Mouse (Mus musculus) cerebellum, adult (tissue): Measurements from ENCODE around the gene Cth.
"Not testable (repeated sequence)": the region's sequence is repeated elsewhere in the genome, so short reads cannot be mapped to it uniquely, and the experiment has no call there.

ENCODE experiments used
- ATAC-seq: cut with Nextera tagmentation; 2 replicates; pipeline ENCODE4 v1.9.2; 2017; ENCODE audit warnings: mild to moderate bottlenecking, moderate library complexity, mixed read lengths; ENCODE audit not compliant: insufficient number of reproducible peaks, low FRiP score, low TSS enrichment

Cth gene

GRCm38 (mm10) chr3:157924692-157925328 lies at the start of gene Cth:
TSS of gene Cth (minus strand) at chr3:157925077.
- ATAC-seq: peak; percentile 98

- no peak for ATAC-seq
These were observed 48.4 kb upstream of the Cth start for GRCm38 (mm10) chr3:157973236-157973635.

GRCm38 (mm10) chr3:157971151-157971550 lies 46.3 kb upstream of the Cth start:
- no peak for ATAC-seq

DNA sequence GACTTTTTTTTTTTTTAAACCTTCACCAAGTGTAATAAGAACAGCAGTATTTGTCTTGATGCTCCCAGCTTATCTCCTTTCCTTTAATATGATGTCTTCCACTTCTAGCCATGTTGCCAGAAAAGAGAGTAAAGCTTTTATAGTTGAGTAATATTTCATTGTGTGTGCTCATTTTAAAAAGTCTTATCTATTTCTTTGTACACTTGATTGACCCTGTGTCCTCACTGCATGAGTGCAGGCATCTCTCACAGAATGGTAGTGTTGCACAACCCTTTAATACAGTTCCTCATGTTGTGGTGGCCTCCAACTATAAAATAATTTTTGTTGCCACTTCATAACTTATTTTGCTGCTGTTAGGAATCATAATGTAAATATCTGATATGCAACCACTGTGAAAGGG lies 32.4 kb upstream of the Cth start:
- no peak for ATAC-seq

DNA sequence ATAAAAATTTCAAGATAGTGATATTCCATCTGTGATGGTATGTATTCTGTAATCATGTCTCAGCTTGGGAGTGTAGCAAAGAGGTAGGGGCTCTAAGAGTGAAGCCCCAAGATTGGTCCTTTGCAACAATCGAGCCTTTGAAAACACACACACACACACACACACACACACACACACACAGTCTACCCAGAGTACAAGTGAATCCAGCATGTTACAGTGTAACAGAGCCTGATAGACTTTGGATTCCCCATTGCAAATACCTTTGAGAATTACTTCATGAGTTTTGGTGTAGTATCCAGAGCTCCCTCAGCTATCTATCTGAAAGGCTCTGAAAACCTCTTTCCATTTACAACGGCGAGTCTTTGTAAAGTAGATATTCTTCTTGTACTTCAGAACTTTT lies 31.3 kb upstream of the Cth start:
- no peak for ATAC-seq

- ATAC-seq: peak; percentile 75
These were observed 30.6 kb upstream of the Cth start for GRCm38 (mm10) chr3:157955466-157955865.

GRCm38 (mm10) chr3:157952716-157953115 lies 27.8 kb upstream of the Cth start:
- ATAC-seq: no peak

DNA sequence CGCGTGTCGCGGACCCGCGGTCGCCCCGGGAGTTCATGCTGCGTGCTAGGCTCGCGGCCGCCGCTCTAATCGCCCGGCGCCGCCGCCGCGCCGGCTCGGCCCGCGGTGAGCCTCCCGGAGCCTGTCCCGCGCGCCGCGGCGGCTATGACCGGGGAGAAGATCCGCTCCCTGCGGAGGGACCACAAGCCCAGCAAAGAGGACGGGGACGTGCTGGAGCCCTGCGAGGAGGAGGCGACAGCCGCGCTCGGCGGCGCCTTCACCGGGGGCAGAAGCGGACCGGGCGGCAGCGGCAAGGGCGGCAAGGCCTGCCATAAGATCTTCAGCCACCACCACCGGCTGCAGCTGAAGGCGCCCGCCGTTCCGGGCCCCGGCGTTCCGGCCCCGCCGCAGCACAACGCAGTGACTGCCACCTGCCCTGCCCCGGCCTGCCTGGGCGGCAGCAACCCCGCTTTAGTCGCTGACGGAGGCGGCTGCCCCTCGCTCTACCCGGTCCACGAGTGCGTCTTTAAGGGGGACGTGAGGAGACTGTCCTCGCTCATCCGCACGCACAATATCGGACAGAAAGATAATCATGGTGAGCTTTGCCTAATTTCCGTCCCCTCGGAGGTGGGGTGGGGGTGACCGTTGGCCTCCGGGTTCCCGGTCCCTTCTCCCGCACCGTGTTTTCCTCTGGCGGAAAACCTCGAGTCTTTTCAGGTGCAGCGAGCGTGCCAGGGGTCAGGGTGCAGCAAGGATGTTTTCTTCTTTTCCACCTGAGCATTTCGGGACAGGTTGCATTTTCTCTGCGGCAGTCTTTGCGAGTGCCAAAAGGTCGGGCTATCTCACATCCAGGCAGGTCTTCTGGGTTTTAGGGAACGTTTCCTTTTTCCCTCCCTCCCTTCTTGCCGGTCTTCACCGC lies 22.8 kb upstream of the Cth start:
- peak; percentile 62 for ATAC-seq

DNA sequence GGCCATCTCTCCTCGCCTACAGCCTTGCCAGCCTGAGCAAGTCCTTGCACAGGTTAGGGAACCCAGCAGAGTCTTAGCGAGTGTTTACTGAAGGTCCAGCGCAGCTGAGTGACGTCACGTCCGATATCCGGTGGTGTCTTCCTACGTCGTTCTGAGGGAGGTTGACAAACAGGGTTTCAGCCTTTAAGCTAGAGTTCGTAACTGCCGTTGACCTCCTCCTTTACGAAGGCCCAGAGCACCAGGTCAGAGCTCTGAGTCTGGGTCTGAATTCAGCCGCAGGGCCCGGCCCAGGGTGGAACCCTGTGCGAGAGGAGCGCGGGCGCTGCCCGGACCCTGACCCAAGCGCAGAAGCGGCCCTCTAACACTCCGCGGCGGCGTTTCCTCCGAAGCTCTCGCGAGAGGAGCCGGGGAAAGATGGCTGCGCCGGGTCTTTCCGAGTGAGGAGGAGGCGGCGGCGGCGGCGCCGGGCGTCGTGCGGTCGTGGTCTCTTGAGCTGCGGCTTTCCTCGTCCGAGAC lies 22.0 kb upstream of the Cth start, which contains the start of gene Ankrd13c:
TSS of gene Ankrd13c (plus strand) at position 397 of the 516 bp plus-strand sequence.
- ATAC-seq: peak; percentile 97

DNA sequence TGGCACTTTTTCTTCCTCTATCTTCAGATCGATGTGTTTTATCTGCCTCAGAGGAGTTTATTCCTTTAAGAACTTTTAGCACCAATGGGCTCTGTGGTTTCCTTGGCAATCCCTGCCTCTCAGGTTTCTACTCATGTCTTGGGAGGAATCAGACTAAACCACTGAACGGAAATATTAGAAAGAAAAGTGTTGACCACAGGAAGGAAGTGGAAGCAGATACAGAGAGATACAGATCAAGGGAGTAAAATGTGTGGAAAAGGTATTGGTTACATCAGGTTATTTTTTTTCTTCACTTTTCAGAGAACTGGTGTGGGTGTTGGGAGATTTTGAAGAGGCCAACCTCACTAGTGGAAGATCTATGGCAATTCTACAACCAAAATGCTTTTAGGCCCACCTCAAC lies 13.7 kb upstream of the Cth start:
- no peak for ATAC-seq

- no peak for ATAC-seq
These were observed 9.5 kb upstream of the Cth start for GRCm38 (mm10) chr3:157934301-157934823.

- not testable (repeated sequence) for ATAC-seq
These were observed 8.3 kb upstream of the Cth start for GRCm38 (mm10) chr3:157933223-157933622.

GRCm38 (mm10) chr3:157932074-157932473 lies 7.2 kb upstream of the Cth start:
- ATAC-seq: no peak

DNA sequence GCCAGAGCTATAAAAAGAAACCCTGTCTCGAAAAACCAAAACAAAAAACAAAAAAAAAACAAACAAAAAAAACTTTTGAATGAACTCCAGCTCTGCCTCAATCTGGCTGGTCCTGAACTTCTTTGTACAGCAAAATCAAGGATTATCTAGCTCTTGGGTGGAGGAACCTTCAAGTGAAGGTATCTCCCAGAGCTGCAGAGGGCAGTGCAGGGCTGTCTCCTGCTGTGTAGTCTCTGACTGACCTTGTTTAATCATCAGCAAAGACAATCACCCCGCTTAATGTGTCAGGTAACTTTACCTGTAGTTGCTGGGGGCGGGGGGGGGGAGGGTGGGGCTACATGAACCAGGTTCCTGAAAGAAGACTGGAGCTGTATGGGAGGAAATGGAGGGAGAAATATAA lies 6.7 kb upstream of the Cth start:
- no peak for ATAC-seq

DNA sequence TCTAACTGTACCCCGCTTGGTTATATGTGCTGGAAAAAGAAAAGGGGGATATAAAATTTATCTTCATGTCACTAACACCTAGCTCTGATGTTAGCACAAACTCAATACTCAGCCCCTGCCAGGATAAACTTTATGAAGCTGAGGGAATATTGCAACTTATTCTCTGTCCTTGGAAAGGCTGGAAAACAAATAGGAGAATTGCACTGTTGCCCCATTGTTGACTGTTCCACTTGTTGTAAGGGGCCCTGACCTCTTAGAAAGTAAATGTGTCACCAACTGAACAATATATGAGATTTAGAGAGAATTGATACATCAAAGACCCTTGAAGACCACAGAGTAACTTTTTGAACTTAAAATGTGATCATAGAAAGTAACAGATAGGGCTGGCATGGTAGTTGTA lies 4.5 kb upstream of the Cth start:
- no peak for ATAC-seq

GRCm38 (mm10) chr3:157928731-157929130 lies 3.9 kb upstream of the Cth start:
- no peak for ATAC-seq

DNA sequence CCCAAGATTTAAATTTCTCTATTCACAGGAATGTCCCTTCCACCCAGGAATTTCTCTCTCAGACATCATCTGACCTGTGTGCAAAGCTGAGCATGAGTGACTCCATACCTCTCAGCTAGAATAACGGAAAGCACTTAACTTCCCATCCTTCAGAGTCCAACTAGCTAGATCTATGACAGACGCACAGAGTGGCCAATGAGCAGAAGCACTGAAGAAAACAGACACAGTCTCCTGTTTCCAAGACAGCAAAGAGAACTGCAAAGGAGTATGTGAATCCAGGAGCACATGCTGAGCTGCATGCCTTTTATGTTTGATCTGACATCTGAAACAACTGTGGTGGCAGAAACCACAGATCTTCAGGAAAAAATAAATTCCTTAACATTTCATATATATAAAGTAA lies 1.9 kb upstream of the Cth start:
- no peak for ATAC-seq

DNA sequence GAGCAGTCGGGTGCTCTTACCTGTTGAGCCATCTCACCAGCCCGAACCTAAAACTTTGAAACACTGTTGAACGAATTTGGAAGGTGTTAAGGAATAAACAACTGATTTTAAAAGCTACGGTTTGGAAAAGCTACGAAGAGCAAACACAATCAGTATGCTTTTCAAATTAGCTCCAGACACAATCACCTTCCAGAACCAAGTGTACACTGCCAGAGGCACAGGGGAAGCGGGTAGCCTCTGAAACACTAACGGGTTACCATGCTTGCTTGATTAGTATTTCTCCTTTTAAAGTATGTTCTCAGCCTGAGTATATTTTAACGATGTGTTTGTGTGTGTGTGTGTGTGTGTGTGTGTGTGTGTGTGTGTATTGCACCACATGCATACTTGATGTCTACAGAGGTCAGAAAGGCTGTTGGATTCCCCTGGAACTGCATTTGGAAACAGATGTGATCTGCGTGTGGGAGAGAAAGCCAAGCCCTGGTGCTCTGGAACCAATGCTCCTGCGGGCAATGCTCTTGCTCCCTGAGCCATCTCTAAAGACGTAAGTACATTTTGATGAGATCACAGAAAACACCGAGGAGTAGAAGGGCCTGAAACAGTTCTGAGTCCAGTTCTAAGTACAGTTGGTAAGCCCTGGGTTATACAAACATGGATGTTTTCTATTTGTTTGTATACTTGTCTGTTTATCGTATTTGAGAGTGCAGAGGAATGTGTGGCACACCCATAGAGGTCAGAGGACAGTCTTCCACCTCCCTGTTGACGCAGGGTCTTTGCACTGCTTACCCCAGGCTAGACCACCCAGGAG lies 1.0 kb upstream of the Cth start:
- no peak for ATAC-seq

- ATAC-seq: no peak
These were observed 1.5 kb downstream of the Cth start for GRCm38 (mm10) chr3:157923268-157923835.

GRCm38 (mm10) chr3:157921376-157921775 lies 3.5 kb downstream of the Cth start:
- ATAC-seq: no peak
